Mouse (Mus musculus) adrenal gland, postnatal 10 days (tissue): ENCODE measurements at regions not wholly inside any gene's neighbourhood (a gene's known extent, or its start where the extent isn't known, plus 50 kb on each side); places are given as distances from the start of the nearest gene placed in this dataset.

Source experiments
- DNase-seq: peaks from one replicate; pipeline ENCODE4 v3.0.0; 2021; ENCODE audit warnings: mixed read lengths

DNA sequence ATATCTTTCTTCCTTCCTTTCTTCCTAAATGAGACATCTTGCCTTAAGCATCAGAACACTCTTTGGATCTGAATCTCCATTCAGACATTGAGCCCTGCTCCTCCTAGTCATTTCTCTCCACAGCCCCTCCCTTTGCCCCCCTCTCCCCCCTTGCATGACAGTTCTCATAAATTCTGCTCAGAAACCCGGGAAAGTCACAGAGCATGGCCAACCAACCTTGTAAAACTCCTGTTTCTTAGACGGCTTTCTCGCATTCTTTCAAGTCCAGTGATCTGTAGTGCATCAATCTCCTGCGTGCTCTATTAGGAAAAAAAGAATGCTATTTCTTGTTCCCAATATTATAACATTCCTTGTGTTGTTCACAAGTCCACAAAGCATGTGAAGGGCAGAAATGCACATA lies 124.6 kb downstream of the Ugt8a start:
- DNase-seq: no peak

DNA sequence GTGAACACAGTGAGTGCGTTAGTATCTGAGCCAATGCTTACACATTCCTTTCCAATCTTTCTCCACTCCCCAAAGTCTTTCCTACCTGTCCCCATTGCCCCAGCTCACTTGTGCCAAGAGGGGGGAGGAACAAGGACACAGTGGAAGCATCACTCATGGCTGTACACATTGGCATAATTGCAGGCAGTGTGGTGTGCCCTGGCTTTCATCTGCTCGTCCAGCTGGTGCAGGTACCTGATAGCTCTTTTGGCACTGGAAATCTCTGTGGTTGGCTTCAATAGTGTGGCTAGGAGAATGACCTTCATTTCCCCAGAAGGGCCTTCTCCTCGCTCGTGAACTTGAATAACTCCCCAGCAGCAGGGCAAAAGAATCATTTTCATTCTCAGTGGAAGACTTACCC lies 125.6 kb downstream of the Ugt8a start:
- DNase-seq: peak; percentile 2

GRCm38 (mm10) chr3:125794606-125795005 lies 143.8 kb downstream of the Ugt8a start:
- DNase-seq: peak; percentile 44

DNA sequence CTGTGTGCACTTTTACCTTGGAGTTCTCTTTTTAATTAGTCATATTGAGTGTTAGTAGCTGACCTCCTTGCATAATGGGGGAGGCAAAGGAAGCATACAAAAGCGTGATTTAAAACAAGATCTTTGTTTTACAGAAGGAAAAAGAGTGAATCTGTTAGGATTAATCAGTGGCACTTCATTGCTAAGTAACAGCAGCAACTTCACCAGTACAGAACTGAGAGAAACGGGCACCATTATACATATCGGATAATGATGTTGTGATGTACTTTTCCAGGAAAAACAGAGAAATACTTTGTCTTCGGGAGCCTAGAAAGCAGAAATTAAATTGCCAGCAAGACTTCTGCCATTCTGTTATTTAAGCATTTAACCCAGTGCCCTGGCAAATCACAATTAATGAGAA lies 157.1 kb downstream of the Ugt8a start:
- DNase-seq: no peak

DNA sequence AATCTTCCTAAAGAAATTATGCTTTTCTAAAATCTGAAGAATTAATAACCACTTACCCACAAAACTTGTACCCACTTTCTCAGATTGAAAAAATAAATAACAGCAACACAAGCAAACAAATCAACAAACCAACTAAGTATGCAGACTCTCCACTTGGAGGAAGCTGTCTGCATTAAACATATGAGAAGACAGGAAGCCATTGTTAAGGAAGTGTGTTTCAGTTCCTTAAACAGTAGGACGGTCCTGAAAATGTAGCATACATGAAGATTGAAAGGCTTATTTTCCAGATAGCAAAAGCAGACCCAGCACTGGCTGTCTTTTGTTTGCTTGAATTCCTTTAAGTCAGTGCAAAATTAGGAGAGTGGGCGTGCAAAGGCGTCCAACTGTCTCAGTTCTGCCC lies 158.2 kb downstream of the Ugt8a start:
- no peak for DNase-seq
